Mouse (Mus musculus): Measurements from ENCODE around the gene Cldn1. TPM values are rescaled to one million over a fixed set of nuclear protein-coding genes. Genes with fewer than 3 reads are reported as not detected.

Cldn1 gene
- polyA plus RNA-seq, 1 experiment: 4.6 TPM

DNA sequence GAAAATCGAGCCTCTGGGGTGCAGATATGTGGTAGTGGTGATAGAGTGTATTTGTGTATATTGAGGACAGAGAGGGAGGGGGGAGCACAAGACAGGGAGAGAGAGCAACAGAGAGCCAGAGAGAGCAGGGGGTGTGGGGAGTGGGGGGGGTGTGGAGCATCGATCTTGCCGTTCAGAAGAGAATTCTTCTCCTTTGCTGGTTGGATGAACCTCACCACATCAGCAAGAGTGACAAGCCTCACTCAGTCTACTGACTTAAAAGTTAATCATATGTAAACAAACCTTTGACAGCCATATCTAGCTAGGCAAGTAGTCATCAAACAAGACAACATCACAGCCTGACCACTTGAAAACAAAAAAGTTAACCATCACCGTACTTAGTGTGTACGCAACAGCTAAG is 5.5 kb upstream of the Cldn1 start:
- H3K4me3 ChIP-seq (replicated peaks; ENCODE audit: control insufficient read depth, low read depth, low read length): no peak overlapping the region
- TF ChIP-seq POLR2A (IDR thresholded peaks at IDR 0.05; ENCODE audit: borderline replicate concordance, control insufficient read depth, low read depth, low read length) (no peak), CTCF (IDR thresholded peaks at IDR 0.05; ENCODE audit: control insufficient read depth, insufficient read depth, low read length) (no peak)
- no peaks in the 10 kb centered on the region for H3K4me1 ChIP-seq (ENCODE audit: control insufficient read depth, insufficient read depth, low read length)
- WGBS: 83% methylated on average over 5 of the region's 5 CpGs
- H3K27ac ChIP-seq (ENCODE audit: control insufficient read depth, insufficient read depth, low read depth, low read length, poor library complexity): no peak overlapping the region

DNA sequence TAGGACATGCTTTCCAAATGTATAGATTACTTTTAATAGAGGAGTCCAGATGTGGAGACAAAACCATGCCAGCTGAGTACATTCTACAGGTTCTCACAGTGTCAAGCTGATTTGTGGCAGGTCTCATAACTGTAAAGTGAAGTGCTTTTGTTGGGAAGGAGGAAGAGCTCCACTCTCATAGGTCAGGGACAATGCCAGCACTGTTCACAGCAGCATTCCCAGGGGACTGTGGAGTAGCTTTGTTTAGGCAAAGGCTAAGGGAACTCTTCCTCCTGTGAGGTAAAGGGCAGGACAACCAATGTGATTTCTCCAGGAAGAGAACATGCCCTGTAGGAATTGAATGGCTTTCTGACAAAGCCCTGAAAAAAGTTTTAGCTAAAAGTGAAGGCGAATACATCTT is 1.5 kb downstream of the Cldn1 start:
- WGBS: 81% methylated on average over 1 of the region's 1 CpGs
- no peak for TF ChIP-seq POLR2A (IDR thresholded peaks at IDR 0.05; ENCODE audit: borderline replicate concordance, control insufficient read depth, low read depth, low read length)
- no peak for TF ChIP-seq CTCF (IDR thresholded peaks at IDR 0.05; ENCODE audit: control insufficient read depth, insufficient read depth, low read length)
- Histone ChIP-seq H3K27ac (ENCODE audit: control insufficient read depth, insufficient read depth, low read depth, low read length, poor library complexity) (no peak overlapping the region), H3K4me1 (ENCODE audit: control insufficient read depth, insufficient read depth, low read length) (no peaks in the 10 kb centered on the region; the same call in 1 of the 2 replicates), H3K4me3 (replicated peaks; ENCODE audit: control insufficient read depth, low read depth, low read length) (peak overlapping the region; percentile 35)

DNA sequence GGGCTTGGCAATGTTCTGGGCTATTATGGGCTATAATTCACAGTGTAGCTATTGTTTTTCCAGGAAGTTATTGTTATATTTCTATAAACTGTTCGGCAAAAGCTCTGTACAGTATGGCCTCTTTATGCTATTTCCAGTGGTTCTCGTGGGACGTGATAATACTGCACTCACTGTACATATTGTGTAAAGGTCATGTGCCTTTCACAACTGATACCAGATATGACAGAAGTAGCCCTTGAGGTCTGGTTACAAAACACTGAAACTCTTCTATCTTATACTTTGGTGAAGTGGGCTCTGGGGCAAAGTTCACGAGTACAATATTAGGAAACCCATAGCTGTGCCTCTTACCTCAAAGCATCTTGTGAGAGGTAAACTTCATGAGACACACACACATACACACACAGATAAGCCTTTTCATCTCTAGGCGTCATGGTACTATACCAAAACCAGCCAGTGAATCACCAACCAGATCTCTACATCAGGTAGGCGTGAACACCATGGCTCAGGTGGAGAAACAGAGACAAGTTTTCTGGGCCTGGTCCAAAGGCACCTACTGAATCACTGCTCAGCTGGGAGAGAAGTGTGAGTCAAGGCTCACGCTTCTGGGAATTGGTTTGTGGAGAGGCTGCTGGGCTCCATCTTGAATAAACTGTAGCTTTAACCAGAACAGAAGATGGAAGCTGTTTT is 2.5 kb downstream of the Cldn1 start:
- TF ChIP-seq POLR2A (IDR thresholded peaks at IDR 0.05; ENCODE audit: borderline replicate concordance, control insufficient read depth, low read depth, low read length) (no peak), CTCF (IDR thresholded peaks at IDR 0.05; ENCODE audit: control insufficient read depth, insufficient read depth, low read length) (no peak)
- H3K27ac ChIP-seq (ENCODE audit: control insufficient read depth, insufficient read depth, low read depth, low read length, poor library complexity): no peak overlapping the region; the same call in 1 of the 2 replicates
- 46% methylated on average over 7 of the region's 7 CpGs for WGBS
- H3K4me3 ChIP-seq (replicated peaks; ENCODE audit: control insufficient read depth, low read depth, low read length): no peak overlapping the region
- no peaks in the 10 kb centered on the region; the same call in 1 of the 2 replicates for H3K4me1 ChIP-seq (ENCODE audit: control insufficient read depth, insufficient read depth, low read length)

DNA sequence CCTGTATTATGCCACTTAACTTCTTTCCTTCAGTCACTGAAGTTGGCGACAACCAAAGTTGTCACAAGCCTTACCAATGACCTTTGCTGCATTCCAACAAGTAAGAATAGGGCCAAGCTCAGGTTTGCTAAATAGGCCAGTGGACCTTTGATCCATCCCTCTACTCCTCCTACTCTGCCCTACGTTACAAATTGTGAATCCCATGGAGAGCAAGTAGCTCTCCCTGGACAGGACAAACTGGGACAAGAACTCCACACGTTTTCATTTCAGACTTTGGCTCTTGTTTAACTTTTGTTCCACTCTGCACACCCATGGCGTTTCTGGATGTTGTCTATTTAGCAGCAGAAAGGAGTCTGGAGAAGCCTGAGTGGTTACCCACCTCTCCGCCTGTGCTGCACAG is 3.5 kb downstream of the Cldn1 start:
- H3K4me3 ChIP-seq (replicated peaks; ENCODE audit: control insufficient read depth, low read depth, low read length): no peak overlapping the region
- WGBS: 72% methylated on average over 5 of the region's 5 CpGs
- no peak for TF ChIP-seq CTCF (IDR thresholded peaks at IDR 0.05; ENCODE audit: control insufficient read depth, insufficient read depth, low read length)
- TF ChIP-seq POLR2A (IDR thresholded peaks at IDR 0.05; ENCODE audit: borderline replicate concordance, control insufficient read depth, low read depth, low read length): no peak
- no peak overlapping the region for H3K27ac ChIP-seq (ENCODE audit: control insufficient read depth, insufficient read depth, low read depth, low read length, poor library complexity)
- no peaks in the 10 kb centered on the region; the same call in 1 of the 2 replicates for H3K4me1 ChIP-seq (ENCODE audit: control insufficient read depth, insufficient read depth, low read length)

DNA sequence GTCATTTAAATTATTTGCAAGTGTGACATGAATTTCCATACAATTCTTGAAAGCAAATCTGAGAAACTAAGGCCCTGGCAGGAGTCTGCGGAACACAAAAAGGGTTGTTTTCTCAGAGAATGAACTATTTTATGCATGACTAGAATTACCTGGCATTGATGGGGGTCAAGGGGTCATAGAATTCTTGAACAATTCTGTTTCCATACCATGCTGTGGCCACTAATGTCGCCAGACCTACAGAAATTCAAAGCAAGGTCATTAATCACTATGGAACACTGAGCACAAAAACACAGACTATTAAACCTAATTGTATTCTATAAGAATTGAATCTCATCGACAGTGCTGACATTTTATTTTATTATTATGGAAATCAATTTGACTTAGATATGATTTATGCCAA is 10.9 kb downstream of the Cldn1 start:
- Histone ChIP-seq H3K4me3 (replicated peaks; ENCODE audit: control insufficient read depth, low read depth, low read length) (no peak overlapping the region), H3K27ac (ENCODE audit: control insufficient read depth, insufficient read depth, low read depth, low read length, poor library complexity) (no peak overlapping the region), H3K4me1 (ENCODE audit: control insufficient read depth, insufficient read depth, low read length) (no peaks in the 10 kb centered on the region)
- TF ChIP-seq CTCF (IDR thresholded peaks at IDR 0.05; ENCODE audit: control insufficient read depth, insufficient read depth, low read length) (no peak), POLR2A (IDR thresholded peaks at IDR 0.05; ENCODE audit: borderline replicate concordance, control insufficient read depth, low read depth, low read length) (no peak)
- 78% methylated on average over 3 of the region's 3 CpGs for WGBS

DNA sequence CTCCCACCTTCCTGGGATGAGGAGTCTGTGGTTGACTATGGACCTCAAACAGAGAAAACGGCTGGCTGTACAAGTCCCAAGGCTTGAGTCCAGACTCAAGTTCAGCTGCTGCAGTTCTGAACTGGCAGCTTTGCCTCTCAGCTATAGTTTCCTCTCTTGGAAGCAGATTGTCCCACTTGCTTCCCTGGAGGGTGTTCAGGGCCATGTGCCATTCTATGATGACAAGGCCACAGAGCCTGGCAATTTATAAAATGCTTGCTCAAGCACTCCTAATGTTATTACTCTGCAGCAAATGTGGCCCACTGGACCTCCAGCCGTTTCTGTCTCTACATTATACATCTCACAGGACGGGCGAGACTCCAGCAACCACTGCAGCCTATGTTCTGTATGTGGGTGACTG is 12.0 kb downstream of the Cldn1 start:
- no peaks in the 10 kb centered on the region for H3K4me1 ChIP-seq (ENCODE audit: control insufficient read depth, insufficient read depth, low read length)
- TF ChIP-seq CTCF (IDR thresholded peaks at IDR 0.05; ENCODE audit: control insufficient read depth, insufficient read depth, low read length) (no peak), POLR2A (IDR thresholded peaks at IDR 0.05; ENCODE audit: borderline replicate concordance, control insufficient read depth, low read depth, low read length) (no peak)
- H3K27ac ChIP-seq (ENCODE audit: control insufficient read depth, insufficient read depth, low read depth, low read length, poor library complexity): no peak overlapping the region
- no peak overlapping the region for H3K4me3 ChIP-seq (replicated peaks; ENCODE audit: control insufficient read depth, low read depth, low read length)
- WGBS: 80% methylated on average over 4 of the region's 4 CpGs

DNA sequence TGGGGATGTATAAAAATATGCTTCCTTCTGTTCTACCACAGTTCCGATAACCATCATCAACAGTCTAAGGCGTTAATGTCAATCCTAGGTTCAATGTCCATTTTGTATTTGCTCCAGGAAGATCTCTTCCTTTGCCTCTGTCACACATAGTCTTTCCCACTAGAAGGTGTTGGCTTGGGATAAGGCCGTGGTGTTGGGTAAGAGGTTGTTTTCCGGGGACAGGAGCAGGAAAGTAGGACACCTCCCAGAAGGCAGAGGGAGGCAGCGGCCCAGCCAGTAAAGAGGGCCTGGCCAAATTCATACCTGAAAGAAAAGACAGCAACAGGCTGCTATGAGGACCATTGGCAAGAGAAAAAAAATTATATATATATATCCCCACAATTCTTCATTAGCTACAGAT is 12.7 kb downstream of the Cldn1 start:
- H3K4me1 ChIP-seq (ENCODE audit: control insufficient read depth, insufficient read depth, low read length): no peaks in the 10 kb centered on the region
- TF ChIP-seq POLR2A (IDR thresholded peaks at IDR 0.05; ENCODE audit: borderline replicate concordance, control insufficient read depth, low read depth, low read length) (no peak), CTCF (IDR thresholded peaks at IDR 0.05; ENCODE audit: control insufficient read depth, insufficient read depth, low read length) (no peak)
- H3K4me3 ChIP-seq (replicated peaks; ENCODE audit: control insufficient read depth, low read depth, low read length): no peak overlapping the region
- H3K27ac ChIP-seq (ENCODE audit: control insufficient read depth, insufficient read depth, low read depth, low read length, poor library complexity): no peak overlapping the region
- 89% methylated on average over 5 of the region's 5 CpGs for WGBS

DNA sequence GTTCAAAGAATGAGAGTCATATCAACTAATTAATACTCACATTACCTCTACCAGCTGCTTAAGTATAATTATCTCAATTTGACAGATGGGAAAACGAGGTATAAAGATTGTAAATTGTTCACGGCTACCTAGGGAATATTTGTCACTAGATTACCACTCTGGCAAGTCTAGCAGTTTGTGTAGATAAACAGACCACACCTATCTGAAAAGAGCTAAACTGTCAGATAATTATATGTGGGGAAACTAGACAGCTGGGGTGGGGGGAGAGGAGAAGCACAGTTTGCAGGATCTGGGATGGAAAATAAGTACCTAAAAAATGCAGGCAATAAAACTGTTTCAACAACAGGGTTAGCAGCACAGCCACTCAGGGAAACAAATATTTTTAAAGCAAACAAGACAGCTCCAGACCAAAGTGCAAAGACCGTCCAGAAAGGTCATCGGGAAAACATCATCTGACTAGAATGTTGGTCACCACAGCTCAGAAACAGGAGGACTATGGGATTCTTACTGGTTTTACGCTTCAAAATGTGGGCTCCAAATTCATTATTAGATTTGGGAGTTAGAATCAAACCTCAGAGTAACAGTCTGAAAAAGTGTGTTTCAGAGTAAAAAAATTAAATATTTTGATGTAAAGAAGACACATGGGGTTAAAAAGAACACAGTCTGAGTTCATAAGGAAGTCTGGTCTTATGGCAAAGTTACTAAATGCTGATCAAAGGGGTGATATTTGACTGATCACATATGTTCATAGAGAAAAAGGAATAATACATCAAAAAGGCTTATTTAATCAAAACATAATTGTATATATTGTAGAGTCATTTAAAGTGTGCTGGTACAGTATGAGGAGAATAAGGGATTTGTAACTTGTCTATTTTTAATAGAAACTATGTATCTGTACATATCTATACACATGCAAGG is 13.5 kb downstream of the Cldn1 start:
- 82% methylated on average over 5 of the region's 5 CpGs for WGBS
- H3K4me3 ChIP-seq (replicated peaks; ENCODE audit: control insufficient read depth, low read depth, low read length): no peak overlapping the region
- no peaks in the 10 kb centered on the region for H3K4me1 ChIP-seq (ENCODE audit: control insufficient read depth, insufficient read depth, low read length)
- TF ChIP-seq CTCF (IDR thresholded peaks at IDR 0.05; ENCODE audit: control insufficient read depth, insufficient read depth, low read length): no peak
- no peak for TF ChIP-seq POLR2A (IDR thresholded peaks at IDR 0.05; ENCODE audit: borderline replicate concordance, control insufficient read depth, low read depth, low read length)
- no peak overlapping the region for H3K27ac ChIP-seq (ENCODE audit: control insufficient read depth, insufficient read depth, low read depth, low read length, poor library complexity)

All from bone marrow, adult 2 months (tissue).